Mouse (Mus musculus) heart, postnatal 0 days (tissue): ENCODE results near the gene Arhgef10l.

Experiments
- CTCF ChIP-seq: IDR thresholded peaks from 2 replicates; pipeline ENCODE4 v1.5.1; 2016; ENCODE audit warnings: antibody characterized with exemption, control low read depth, low read depth
- EP300 ChIP-seq: IDR thresholded peaks from 2 replicates; pipeline ENCODE4 v1.6.1; 2016; ENCODE audit warnings: antibody characterized with exemption, low read depth

DNA sequence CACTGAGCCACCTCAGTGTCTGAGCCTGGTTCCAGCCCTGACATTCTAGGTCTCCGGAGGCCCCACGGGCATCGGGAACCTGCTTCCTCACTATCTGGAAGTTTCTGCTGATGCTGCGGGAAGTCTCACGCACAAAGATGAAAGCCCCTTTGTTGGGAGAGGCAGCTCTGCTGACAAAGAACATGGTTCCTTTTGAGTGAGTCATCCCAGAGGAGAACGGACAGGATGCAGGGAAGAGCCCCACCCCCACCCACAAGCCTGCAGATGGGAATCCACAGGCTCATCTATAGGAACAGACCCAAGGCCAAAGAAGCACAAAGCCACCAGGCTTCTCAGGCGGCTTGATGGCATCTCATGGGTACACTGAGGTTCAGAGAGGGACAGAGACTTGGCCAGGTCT, 165.0 kb downstream of the Arhgef10l start:
- TF ChIP-seq CTCF (no peak), EP300 (no peak)
